Mouse (Mus musculus) neural tube, embryonic 12.5 days (tissue): Measurements from ENCODE around the gene Gm10401. TPM values are rescaled to one million over a fixed set of nuclear protein-coding genes. Genes with fewer than 3 reads are reported as not detected.
A peak's percentile ranks its signal among the peaks of the same experiment; 100 is the strongest.
"Not testable (repeated sequence)": the region's sequence is repeated elsewhere in the genome, so short reads cannot be mapped to it uniquely, and the experiment has no call there.

Source experiments
- ATAC-seq: fragments of 200-750 bp; cut with Nextera tagmentation; 2 replicates; pipeline ENCODE4 v1.8.0; 2017; ENCODE audit warnings: low read depth, mild to moderate bottlenecking, moderate TSS enrichment, moderate library complexity; ENCODE audit not compliant: low FRiP score
- H3K27ac ChIP-seq: fragments of 300-500 bp; sonication (generic); 2 replicates; pipeline ENCODE4 v1.5.1; 2016
- H3K27me3 ChIP-seq: fragments of 300-500 bp; sonication (generic); replicated peaks from 2 replicates; pipeline ENCODE4 v1.6.1; 2016; ENCODE audit warnings: mild to moderate bottlenecking
- H3K36me3 ChIP-seq: fragments of 300-500 bp; sonication (generic); 2 replicates; pipeline ENCODE4 v1.6.1; 2016; ENCODE audit warnings: mild to moderate bottlenecking
- H3K4me1 ChIP-seq: fragments of 300-500 bp; sonication (generic); 2 replicates; pipeline ENCODE4 v1.6.1; 2016
- H3K4me2 ChIP-seq: fragments of 300-500 bp; sonication (generic); replicated peaks from 2 replicates; pipeline ENCODE4 v1.6.1; 2016; ENCODE audit warnings: mild to moderate bottlenecking
- H3K4me3 ChIP-seq: fragments of 300-500 bp; sonication (generic); 2 replicates; pipeline ENCODE4 v1.5.1; 2016
- H3K9ac ChIP-seq: fragments of 300-500 bp; sonication (generic); 2 replicates; pipeline ENCODE4 v1.6.1; 2016; ENCODE audit warnings: mild to moderate bottlenecking
- H3K9me3 ChIP-seq: fragments of 300-500 bp; sonication (generic); 2 replicates; pipeline ENCODE4 v1.6.1; 2016; ENCODE audit warnings: mild to moderate bottlenecking
- WGBS: fragments of 180-500 bp; shearing (Covaris S2); methylation state at CpG from one replicate; pipeline ENCODE4 v1.1.7; 2016; 5-methylcytosine and 5-hydroxymethylcytosine counted together
- polyA plus RNA-seq: library from polyadenylated mRNA; unstranded; fragments of >200 nt; fragmentation: Nextera tagmentation; extraction: Ambion mirVana; gene quantifications from 2 replicates; pipeline ENCODE4 v1.2.1, GENCODE M21; 2016

Gene Gm10401
- polyA plus RNA-seq, 1 experiment from 2014 or later: 27.1 TPM

DNA sequence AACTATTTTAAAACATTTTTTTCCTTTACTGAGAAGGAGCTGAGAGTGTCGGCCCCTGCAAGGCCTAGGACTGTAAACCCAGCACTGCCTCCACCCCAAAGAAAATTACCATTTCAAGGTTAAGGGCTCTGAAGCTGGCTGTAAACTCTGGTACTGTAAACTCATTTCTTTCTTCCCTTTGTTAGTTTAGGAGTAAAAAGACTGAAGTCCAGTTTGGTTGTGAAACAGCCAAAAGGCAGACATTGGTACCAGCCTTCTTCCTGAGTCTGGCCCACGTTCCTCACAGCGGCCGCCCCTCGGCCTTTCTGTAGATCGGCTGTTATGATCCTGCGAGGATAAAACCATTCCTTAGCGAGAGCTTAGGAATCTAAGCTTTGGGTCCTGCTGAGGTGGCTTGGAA lies 16.4 kb upstream of the Gm10401 start:
- Histone ChIP-seq H3K27me3 (no peaks in the 10 kb centered on the region), H3K4me1 (peaks cover 21% of the 10 kb centered on the region), H3K9ac (no peak overlapping the region), H3K4me3 (no peak overlapping the region), H3K4me2 (no peak overlapping the region), H3K27ac (no peak overlapping the region), H3K36me3 (peaks cover 45% of the 10 kb centered on the region), H3K9me3 (no peaks in the 10 kb centered on the region)
- 92% methylated on average over 8 of the region's 8 CpGs for WGBS
- no peak for ATAC-seq

DNA sequence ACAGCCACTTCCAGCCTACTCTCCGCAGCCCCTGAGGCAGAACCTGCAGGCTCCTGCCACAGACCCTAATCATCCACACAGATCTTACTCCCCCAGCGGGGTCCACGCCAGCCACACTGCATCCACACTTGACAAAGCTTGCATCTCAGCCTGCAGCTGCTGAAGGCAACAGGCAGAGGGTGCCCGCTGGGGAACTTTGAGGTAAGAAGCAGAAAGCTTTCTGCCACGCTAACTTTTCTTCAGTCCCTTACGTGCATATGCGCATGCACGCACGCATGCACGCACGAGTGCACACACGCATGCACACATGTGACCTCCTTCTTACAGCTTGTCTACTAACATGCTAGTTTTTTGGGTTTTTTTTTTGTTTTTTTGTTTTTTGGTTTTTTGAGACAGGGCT lies 15.1 kb upstream of the Gm10401 start:
- Histone ChIP-seq H3K4me1 (peaks cover 10% of the 10 kb centered on the region; the same call in 1 of the 2 replicates), H3K9ac (no peak overlapping the region), H3K4me3 (no peak overlapping the region), H3K9me3 (no peaks in the 10 kb centered on the region), H3K4me2 (no peak overlapping the region), H3K27ac (no peak overlapping the region), H3K36me3 (peaks cover 45% of the 10 kb centered on the region), H3K27me3 (no peaks in the 10 kb centered on the region)
- ATAC-seq: no peak
- WGBS: 96% methylated on average over 12 of the region's 12 CpGs

DNA sequence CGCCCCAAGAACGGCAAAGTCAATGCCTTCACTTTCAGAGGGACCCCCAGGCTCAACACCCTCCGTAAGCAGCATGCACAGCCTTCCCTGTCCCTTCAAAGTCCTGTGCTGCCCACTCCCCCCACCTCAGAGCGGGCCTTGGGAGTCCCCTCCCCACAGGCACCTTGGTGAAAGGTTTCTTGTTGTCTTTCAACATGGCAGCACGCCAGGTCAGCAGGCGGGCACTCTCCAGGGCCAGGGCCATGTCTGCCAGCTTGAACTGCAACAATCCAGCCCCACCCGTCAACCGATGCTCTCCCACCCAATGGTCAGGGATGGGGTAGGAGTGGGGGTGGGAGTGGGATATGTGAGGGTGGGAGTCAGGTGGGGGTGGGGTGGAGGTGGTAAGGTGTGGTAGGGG lies 13.1 kb upstream of the Gm10401 start:
- no peak overlapping the region for H3K27ac ChIP-seq
- 91% methylated on average over 8 of the region's 8 CpGs for whole genome bisulfite sequencing
- H3K9ac ChIP-seq: 0 out of 2 replicates have a peak overlapping the region, but pooled peaks have one; percentile 3
- H3K9me3 ChIP-seq: no peaks in the 10 kb centered on the region
- H3K36me3 ChIP-seq: peaks cover 30% of the 10 kb centered on the region
- H3K4me3 ChIP-seq: no peak overlapping the region
- no peak for ATAC-seq
- no peak overlapping the region for H3K4me2 ChIP-seq
- no peaks in the 10 kb centered on the region for H3K27me3 ChIP-seq
- peaks cover 10% of the 10 kb centered on the region; the same call in 1 of the 2 replicates for H3K4me1 ChIP-seq

DNA sequence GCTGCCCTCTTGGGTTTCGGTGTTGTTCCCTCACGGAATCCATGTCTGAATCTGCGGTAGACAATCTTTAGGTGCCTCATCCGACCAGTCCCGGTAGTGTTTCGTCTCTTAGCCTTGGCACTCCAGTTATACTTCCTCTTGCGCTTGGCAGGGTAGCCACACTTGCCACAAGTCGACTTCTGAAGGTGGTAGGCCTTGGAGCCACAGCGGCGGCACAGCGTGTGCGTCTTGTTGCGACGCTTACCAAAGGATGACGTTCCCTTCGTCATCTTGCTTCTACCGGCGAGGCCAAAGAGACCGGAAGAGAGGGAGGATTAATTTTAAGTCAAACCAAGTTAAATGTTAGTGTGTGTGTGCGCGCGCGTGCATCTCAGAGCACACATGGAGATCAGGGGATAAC lies 5.2 kb upstream of the Gm10401 start:
- not testable (repeated sequence) for H3K27ac ChIP-seq, H3K4me1 ChIP-seq, H3K4me3 ChIP-seq, H3K9ac ChIP-seq, H3K9me3 ChIP-seq, H3K4me2 ChIP-seq, ATAC-seq, H3K27me3 ChIP-seq
- 96% methylated on average over 23 of the region's 23 CpGs for WGBS
- H3K36me3 ChIP-seq: peaks cover 36% of the 10 kb centered on the region

DNA sequence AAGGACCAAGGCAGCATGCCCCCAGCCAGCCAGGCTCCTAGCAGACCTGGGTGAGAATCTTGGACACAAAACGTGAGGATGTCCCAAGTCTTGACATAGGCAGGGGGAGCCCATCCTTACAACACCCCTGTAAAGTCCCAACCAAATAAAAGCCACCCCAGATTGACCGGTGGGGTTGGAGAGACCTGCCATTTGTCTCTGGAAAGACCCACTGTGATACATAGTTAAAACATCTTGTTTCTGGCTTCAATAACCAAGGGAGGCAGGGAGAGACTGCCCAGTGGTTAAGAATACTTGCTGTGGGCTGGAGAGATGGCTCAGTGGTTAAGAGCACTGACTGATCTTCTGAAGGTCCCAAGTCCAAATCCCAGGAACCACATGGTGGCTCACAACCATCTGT lies 4.1 kb upstream of the Gm10401 start:
- no peaks in the 10 kb centered on the region for H3K4me1 ChIP-seq
- H3K4me3 ChIP-seq: no peak overlapping the region
- H3K27ac ChIP-seq: no peak overlapping the region
- ATAC-seq: no peak
- H3K36me3 ChIP-seq: peaks cover 40% of the 10 kb centered on the region
- H3K9ac ChIP-seq: no peak overlapping the region
- WGBS: 88% methylated on average over 2 of the region's 2 CpGs
- no peaks in the 10 kb centered on the region for H3K9me3 ChIP-seq
- no peaks in the 10 kb centered on the region for H3K27me3 ChIP-seq
- no peak overlapping the region for H3K4me2 ChIP-seq

DNA sequence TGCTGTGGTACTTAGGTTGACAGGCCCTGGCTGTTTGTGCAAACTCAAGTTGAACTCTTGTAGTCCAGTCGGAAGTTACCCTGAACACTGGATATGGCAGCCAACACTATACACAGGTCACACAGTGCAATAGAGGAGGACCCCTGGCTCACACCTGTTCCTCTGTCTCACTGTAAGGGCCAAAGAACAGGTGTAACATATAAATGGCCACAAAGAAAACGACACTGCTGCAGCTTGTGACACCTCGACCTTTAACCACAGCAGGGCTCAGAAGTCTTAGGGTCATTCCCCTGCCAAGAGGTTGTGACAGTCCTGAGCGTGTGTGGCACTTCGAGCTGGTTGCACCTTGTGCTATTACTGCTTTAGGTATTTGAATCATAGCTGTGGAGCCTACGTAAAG lies 2.4 kb upstream of the Gm10401 start:
- H3K4me1 ChIP-seq: no peaks in the 10 kb centered on the region
- H3K4me2 ChIP-seq: no peak overlapping the region
- peaks cover 56% of the 10 kb centered on the region for H3K36me3 ChIP-seq
- H3K27ac ChIP-seq: no peak overlapping the region
- no peak overlapping the region for H3K9ac ChIP-seq
- WGBS: 86% methylated on average over 6 of the region's 6 CpGs
- ATAC-seq: no peak
- no peaks in the 10 kb centered on the region for H3K9me3 ChIP-seq
- H3K4me3 ChIP-seq: no peak overlapping the region
- H3K27me3 ChIP-seq: no peaks in the 10 kb centered on the region

DNA sequence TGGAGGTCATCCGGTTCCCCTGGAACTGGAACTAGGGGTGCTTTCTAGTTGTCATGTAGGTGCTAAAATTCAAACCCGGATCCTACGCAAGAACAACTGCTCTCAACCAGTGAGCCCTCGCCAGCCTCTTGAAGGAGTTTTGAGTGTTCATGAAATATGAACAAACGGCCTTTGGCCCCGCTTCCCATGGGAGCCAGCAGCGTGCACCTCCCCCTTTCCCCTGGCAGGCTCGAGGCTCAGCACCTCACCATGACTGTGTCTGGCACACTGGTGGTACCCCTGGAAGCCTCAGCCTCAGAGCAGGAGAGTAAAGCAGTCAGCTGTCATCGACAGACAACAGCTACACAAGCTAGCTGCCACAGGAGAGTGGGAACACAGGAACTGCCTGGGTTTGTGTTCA lies 1.9 kb upstream of the Gm10401 start:
- no peak for ATAC-seq
- Histone ChIP-seq H3K4me1 (no peaks in the 10 kb centered on the region), H3K27ac (no peak overlapping the region), H3K9ac (no peak overlapping the region), H3K36me3 (peaks cover 61% of the 10 kb centered on the region), H3K9me3 (no peaks in the 10 kb centered on the region), H3K4me2 (no peak overlapping the region), H3K27me3 (no peaks in the 10 kb centered on the region), H3K4me3 (no peak overlapping the region)
- 87% methylated on average over 9 of the region's 9 CpGs for WGBS

DNA sequence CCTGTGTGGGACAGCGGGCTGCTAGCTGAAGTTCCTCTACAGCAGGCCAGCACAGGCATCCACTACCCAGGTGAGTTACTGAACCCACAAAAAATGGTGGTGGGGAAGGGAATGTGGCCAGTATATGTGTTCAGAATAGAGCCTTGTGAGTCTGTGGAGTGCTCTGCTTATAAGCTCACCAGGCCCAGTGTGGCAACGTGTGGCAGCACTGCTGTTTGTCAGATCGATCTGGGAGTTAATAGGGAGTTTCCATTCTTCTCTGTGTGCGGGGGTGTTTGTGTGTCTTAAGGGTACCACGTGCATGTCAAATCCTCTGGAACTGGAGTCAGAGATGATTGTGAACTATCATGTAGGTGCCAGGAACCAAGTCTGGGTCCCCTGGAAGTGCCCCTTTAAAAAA lies 1.4 kb upstream of the Gm10401 start:
- Histone ChIP-seq H3K36me3 (peaks cover 64% of the 10 kb centered on the region), H3K4me3 (no peak overlapping the region), H3K9me3 (no peaks in the 10 kb centered on the region), H3K27me3 (no peaks in the 10 kb centered on the region), H3K9ac (no peak overlapping the region), H3K4me2 (no peak overlapping the region), H3K27ac (no peak overlapping the region), H3K4me1 (no peaks in the 10 kb centered on the region)
- 87% methylated on average over 5 of the region's 5 CpGs for WGBS
- no peak for ATAC-seq

DNA sequence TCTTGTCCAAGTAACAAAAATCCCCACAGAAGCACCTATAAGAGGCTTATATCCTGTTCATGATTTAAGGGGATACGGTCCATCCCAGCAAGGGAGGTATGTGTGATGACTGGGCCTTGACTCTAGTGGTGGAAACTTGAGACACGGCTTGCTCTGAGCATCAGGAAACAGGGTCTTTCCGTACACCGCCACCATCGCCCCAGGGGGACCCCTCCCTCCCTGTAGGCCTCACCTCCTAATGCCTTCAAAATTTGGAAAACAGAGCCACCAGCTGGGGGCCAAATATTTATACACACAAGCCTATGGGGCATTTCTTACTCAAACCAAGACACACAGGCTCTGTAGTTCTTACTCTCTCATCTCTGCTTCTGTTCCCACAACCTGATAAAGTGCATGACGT lies 6.3 kb downstream of the Gm10401 start:
- Histone ChIP-seq H3K27me3 (no peaks in the 10 kb centered on the region), H3K36me3 (peaks cover 67% of the 10 kb centered on the region), H3K4me2 (no peak overlapping the region), H3K4me3 (no peak overlapping the region), H3K27ac (no peak overlapping the region), H3K9ac (no peak overlapping the region), H3K9me3 (no peaks in the 10 kb centered on the region), H3K4me1 (no peaks in the 10 kb centered on the region)
- ATAC-seq: no peak
- 92% methylated on average over 6 of the region's 6 CpGs for WGBS

DNA sequence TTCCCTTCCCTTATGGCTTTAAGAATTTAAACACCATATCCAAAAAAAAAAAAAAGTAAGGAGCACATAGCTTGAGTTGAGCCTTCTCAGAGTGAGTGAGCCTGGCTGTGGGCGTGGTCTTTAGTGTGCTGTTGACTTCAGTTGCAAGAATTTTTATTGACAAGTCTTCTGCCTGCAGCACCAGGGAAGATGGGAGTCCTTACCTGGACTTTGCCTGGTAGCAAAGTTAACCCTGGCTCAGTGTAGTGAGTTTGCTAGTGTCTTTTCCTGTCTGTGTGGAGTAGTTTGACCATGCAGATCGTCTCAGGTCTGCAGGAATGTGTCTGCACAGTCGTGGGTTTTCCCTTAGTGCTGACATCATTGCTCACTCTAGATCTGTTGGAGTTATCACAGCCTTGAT lies 7.1 kb downstream of the Gm10401 start:
- no peak for ATAC-seq
- H3K36me3 ChIP-seq: peaks cover 67% of the 10 kb centered on the region
- no peak overlapping the region for H3K27ac ChIP-seq
- 84% methylated on average over 3 of the region's 3 CpGs for WGBS
- H3K4me2 ChIP-seq: no peak overlapping the region
- H3K9ac ChIP-seq: no peak overlapping the region
- no peaks in the 10 kb centered on the region for H3K27me3 ChIP-seq
- no peak overlapping the region for H3K4me3 ChIP-seq
- H3K4me1 ChIP-seq: no peaks in the 10 kb centered on the region
- H3K9me3 ChIP-seq: no peaks in the 10 kb centered on the region

DNA sequence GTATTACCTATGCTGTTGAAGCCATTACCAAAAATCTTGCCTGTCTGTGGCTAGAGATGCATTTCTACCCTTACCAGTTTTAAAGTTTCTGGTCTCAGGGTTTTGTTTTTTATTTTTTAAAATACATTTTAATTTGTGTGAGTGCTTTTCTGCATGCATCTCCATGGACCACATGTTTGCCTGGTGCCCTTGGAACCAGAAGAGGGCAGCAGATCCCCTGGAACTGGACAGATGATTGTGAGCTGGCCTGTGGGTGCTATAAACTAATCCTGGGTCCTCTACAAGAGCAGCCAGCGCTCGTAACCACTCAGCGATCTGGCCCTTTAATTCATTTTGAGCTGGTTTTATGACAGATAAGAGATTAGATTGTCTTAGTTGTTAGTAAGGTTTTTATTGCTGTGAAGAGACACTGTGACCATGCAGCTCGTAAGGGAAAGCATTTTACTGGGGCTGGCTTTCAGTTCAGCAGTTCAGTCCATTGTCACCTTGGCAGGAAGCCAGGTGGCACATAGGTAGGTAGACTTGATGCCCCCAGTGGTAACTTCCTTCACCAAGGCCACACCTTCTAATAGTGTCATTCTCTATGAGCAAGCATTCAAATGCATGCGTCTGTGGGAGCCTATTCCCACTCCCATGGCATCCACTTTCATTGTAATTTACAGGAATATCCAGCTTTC lies 8.4 kb downstream of the Gm10401 start:
- Histone ChIP-seq H3K9me3 (no peaks in the 10 kb centered on the region), H3K36me3 (peaks cover 66% of the 10 kb centered on the region), H3K27ac (no peak overlapping the region), H3K4me2 (no peak overlapping the region), H3K27me3 (no peaks in the 10 kb centered on the region), H3K4me3 (no peak overlapping the region), H3K9ac (no peak overlapping the region), H3K4me1 (no peaks in the 10 kb centered on the region)
- 88% methylated on average over 5 of the region's 5 CpGs for WGBS
- no peak for ATAC-seq

DNA sequence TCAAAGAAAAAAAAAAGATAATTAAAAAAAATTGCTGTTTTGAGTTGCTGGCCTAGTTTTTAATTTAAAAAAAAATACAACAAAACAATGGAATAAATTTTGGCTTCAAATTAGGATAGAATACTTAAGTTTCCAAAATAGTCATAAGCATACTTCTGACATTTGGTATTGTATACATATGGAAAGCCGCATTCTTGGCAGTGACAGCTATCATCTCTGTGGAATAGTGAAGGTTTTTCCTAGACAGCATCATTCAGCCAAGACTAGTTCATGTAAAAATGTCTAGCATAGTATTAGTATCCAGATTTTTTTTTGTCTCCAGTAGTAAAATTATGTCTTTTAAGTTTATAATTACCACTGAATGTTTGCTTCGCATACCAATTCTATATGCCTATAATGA lies 12.4 kb downstream of the Gm10401 start:
- 97% methylated on average over 2 of the region's 2 CpGs for WGBS
- H3K27me3 ChIP-seq: no peaks in the 10 kb centered on the region
- no peak overlapping the region for H3K9ac ChIP-seq
- H3K4me3 ChIP-seq: no peak overlapping the region
- ATAC-seq: no peak
- H3K9me3 ChIP-seq: no peaks in the 10 kb centered on the region
- H3K27ac ChIP-seq: no peak overlapping the region
- H3K4me2 ChIP-seq: no peak overlapping the region
- peaks cover 82% of the 10 kb centered on the region for H3K36me3 ChIP-seq
- no peaks in the 10 kb centered on the region for H3K4me1 ChIP-seq

DNA sequence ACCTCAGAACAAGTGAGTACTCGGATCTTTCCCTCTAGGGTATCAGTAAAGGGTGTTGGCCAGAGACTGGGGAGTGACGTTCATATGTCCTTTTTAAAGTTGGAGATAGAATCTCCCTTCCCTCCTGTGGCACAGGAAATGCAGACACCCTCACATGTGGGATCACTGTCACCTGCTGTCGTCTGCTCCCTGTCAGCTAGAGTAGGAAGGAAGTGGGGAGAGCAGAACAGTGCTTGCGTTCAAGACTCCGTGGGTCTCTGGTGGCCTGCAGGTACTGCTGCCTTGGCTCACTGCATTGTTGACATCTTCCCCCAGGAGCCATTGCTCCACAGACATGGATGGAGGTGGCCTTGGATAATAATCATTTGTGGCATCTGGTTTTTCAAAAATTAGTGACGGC lies 14.6 kb downstream of the Gm10401 start:
- no peak overlapping the region for H3K4me3 ChIP-seq

More for the DNA sequence above, 14.6 kb downstream of the Gm10401 start:
- no peak overlapping the region for H3K9ac ChIP-seq
- 95% methylated on average over 6 of the region's 6 CpGs for WGBS
- no peaks in the 10 kb centered on the region for H3K27me3 ChIP-seq
- H3K4me1 ChIP-seq: no peaks in the 10 kb centered on the region
- no peak overlapping the region for H3K27ac ChIP-seq
- ATAC-seq: no peak
- no peak overlapping the region for H3K4me2 ChIP-seq
- no peaks in the 10 kb centered on the region for H3K9me3 ChIP-seq
- peaks cover 63% of the 10 kb centered on the region for H3K36me3 ChIP-seq
